Mouse (Mus musculus) embryonic facial prominence, embryonic 10.5 days (tissue): ENCODE measurements at regions not wholly inside any gene's neighbourhood (a gene's known extent, or its start where the extent isn't known, plus 50 kb on each side); places are given as distances from the start of the nearest gene placed in this dataset.
"Not testable (repeated sequence)": the region's sequence is repeated elsewhere in the genome, so short reads cannot be mapped to it uniquely, and the experiment has no call there.

ENCODE experiments used
- DNase-seq: peaks from one replicate; pipeline ENCODE4 v3.0.0-alpha.2; 2017; ENCODE audit warnings: low spot score
- H3K27ac ChIP-seq: fragments of 300-500 bp; sonication (generic); replicated peaks from 2 replicates; pipeline ENCODE4 v1.5.1; 2016; ENCODE audit warnings: mild to moderate bottlenecking
- H3K27me3 ChIP-seq: fragments of 300-500 bp; sonication (generic); replicated peaks from 2 replicates; pipeline ENCODE4 v1.6.1; 2016; ENCODE audit warnings: low read depth, mild to moderate bottlenecking; ENCODE audit not compliant: poor library complexity, severe bottlenecking
- H3K36me3 ChIP-seq: fragments of 300-500 bp; sonication (generic); replicated peaks from 2 replicates; pipeline ENCODE4 v1.6.1; 2016; ENCODE audit warnings: mild to moderate bottlenecking, moderate library complexity
- H3K4me1 ChIP-seq: fragments of 300-500 bp; sonication (generic); 2 replicates; pipeline ENCODE4 v1.6.1; 2016
- H3K4me3 ChIP-seq: fragments of 300-500 bp; sonication (generic); 2 replicates; pipeline ENCODE4 v1.5.1; 2016; ENCODE audit warnings: mild to moderate bottlenecking, moderate library complexity
- H3K9me3 ChIP-seq: fragments of 300-500 bp; sonication (generic); 2 replicates; pipeline ENCODE4 v1.6.1; 2016; ENCODE audit warnings: mild to moderate bottlenecking
- WGBS: fragments of 180-500 bp; shearing (Covaris S2); methylation state at CpG from one replicate; pipeline ENCODE4 v1.1.7; 2016; 5-methylcytosine and 5-hydroxymethylcytosine counted together

DNA sequence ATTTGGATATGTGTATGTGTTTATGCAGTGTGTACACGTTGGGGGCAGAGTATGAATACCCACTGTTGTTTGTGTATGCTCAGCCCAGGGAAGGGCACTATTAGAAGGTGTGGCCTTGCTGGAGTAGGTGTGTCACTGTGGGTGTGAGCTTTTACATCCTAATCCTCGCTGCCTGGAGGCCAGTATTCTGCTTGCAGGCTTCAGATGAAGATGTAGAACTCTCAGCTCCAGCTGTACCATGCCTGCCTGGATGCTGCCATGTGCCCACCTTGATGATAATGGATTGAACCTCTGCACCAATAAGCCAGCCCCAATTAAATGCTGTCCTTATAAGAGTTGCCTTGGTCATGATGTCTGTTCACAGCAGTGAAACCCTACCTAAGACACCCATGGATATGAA, 155.4 kb downstream of the Enc1 start:
- WGBS: 76% methylated on average over 2 of the region's 2 CpGs
- H3K9me3 ChIP-seq, H3K36me3 ChIP-seq: not testable (repeated sequence)

DNA sequence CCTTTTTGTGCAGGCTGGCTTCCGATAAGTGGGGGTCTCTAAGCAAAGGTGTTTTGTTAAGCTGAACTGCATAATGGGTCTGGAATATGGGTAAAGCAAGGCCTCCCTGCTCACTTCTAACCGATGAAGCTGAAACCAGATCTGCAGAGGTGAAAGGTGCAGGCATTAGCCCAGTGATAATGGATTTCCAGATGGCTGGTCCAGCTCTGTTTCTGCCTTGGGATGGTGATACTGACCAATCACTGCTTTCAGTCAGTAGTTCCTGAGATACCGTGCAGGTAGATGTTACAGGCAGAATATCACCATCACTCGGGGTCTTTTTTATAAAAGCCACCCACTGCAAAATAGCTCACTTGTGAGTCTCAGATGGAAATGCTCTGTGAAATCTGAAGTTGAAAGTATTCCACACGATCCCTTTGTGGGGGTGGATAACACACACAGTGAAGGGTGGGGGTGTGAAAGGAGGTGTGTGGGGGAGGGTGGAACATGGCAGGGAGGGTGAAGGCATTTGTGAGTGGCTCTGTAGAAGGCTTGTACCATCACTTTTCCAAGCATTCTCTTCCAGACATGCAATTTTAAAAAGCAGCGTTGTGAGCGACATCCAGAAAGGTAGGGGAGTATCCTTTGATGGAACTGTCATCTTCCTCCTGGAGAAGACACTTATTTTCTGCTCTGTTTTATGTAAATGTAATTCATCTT, 154.0 kb downstream of the Enc1 start:
- Histone ChIP-seq H3K36me3 (no peaks in the 10 kb centered on the region), H3K4me1 (peaks cover 17% of the 10 kb centered on the region), H3K27ac (no peak overlapping the region), H3K9me3 (no peaks in the 10 kb centered on the region), H3K27me3 (no peaks in the 10 kb centered on the region), H3K4me3 (no peak overlapping the region)
- WGBS: 77% methylated on average over 7 of the region's 7 CpGs
- DNase-seq: no peak

More for the DNA sequence above, 155.4 kb downstream of the Enc1 start:
- not testable (repeated sequence) for H3K27me3 ChIP-seq, DNase-seq, H3K27ac ChIP-seq, H3K4me3 ChIP-seq
- peaks cover 11% of the 10 kb centered on the region for H3K4me1 ChIP-seq

DNA sequence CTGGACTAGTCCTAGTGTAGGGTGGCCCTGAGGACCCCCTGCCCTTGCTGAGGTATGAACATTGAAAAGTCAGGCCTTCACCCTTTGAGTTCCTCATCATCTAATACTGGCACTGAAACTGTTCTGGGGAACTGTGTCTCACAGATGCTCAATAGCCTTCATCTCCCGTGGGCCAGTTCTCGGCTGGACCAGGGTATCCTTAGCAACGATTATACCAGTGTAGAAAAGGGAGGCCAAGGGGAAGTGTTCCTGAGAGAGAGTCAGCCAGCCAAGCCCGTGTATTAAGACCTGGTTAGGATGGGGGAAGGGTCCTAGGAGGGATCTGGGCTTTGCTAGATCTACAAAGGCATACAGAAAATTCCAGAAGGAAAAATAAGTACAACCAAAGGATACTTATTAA, 153.2 kb downstream of the Enc1 start:
- H3K27me3 ChIP-seq: no peaks in the 10 kb centered on the region

DNA sequence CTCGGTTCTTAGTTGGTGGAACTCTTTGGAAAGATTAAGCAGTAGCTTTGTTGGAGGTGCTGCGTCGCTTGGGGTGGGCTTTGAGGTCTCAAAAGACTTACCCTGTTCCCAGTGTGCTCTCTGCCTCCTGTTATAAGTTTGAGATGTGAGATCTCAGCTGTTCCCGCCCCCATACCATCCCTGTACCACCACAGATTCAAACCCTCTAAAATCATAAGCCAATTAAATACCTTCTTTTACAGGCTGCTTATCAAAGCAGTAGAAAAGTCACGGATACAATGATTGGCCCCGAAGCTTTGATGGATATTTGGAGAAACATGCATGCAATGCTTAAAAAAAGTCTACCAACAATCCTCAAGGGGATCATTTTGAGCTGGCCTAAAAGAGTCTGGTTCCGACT, 152.6 kb downstream of the Enc1 start:
- 90% methylated on average over 7 of the region's 7 CpGs for WGBS
- Histone ChIP-seq H3K27me3 (no peaks in the 10 kb centered on the region), H3K4me1 (peaks cover 25% of the 10 kb centered on the region), H3K9me3 (no peaks in the 10 kb centered on the region), H3K36me3 (no peaks in the 10 kb centered on the region), H3K27ac (no peak overlapping the region), H3K4me3 (no peak overlapping the region)
- no peak for DNase-seq

More for the DNA sequence above, 153.2 kb downstream of the Enc1 start:
- peaks cover 19% of the 10 kb centered on the region for H3K4me1 ChIP-seq
- no peak overlapping the region for H3K27ac ChIP-seq
- 80% methylated on average over 4 of the region's 4 CpGs for WGBS
- no peak for DNase-seq
- no peak overlapping the region for H3K4me3 ChIP-seq
- no peaks in the 10 kb centered on the region for H3K36me3 ChIP-seq
- no peaks in the 10 kb centered on the region for H3K9me3 ChIP-seq

DNA sequence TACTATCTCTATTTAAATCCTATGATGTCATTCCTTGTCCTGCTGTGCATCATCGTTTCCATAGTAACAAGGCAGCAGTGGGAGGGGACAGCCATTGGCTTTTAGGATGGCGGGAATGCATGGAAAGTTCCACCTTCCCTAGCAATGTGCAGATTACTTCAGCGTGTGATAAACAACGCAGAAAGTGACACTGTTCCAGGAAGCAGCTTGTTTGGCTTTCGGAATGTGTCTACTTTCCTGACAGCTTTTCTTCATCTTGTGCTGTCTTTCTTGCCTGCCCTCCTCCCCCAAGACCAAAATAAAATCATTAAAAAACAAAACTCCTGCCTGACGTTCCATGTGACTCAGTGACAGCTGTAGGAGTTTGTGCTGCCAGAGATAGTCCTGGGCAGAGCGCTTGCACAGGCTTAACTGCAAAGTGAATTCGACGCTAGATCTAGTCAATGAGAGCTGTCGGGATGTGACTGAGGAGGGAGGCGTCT, 149.6 kb downstream of the Enc1 start:
- Histone ChIP-seq H3K27ac (no peak overlapping the region), H3K27me3 (no peaks in the 10 kb centered on the region), H3K36me3 (no peaks in the 10 kb centered on the region), H3K4me1 (peaks cover 28% of the 10 kb centered on the region), H3K9me3 (no peaks in the 10 kb centered on the region), H3K4me3 (no peak overlapping the region)
- 37% methylated on average over 11 of the region's 11 CpGs for WGBS
- peak; percentile 41 for DNase-seq

DNA sequence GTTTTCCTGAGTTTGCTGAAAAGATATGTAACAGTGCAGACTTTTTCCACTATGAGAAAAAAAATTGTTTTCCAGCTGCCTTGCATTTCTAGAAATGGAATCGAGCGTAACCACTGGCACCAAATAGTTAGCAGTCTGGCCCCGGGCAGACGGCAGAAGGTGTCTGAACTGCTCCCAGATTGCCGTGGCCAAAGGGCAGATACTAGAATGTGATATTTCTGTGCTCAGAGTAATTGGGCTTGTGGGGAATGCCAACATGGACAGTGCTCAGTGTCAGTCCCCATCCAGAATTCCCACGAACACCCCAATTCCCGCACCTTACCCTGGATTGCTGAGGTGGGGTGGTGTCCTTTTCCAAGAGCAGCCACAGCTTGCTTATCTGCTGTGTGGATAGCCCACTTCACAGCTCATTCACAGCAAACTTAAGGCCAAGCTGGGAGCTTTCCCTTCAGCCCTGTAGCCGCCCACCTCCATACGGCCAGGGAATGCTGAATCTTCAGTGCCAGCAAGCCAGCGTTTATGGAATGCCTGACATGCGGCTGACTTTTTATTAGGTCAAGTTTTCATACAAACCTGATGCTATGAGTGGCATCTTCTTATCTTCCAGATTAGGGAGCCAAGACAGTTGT, 148.1 kb downstream of the Enc1 start:
- no peak overlapping the region for H3K27ac ChIP-seq
- WGBS: 71% methylated on average over 11 of the region's 11 CpGs

DNA sequence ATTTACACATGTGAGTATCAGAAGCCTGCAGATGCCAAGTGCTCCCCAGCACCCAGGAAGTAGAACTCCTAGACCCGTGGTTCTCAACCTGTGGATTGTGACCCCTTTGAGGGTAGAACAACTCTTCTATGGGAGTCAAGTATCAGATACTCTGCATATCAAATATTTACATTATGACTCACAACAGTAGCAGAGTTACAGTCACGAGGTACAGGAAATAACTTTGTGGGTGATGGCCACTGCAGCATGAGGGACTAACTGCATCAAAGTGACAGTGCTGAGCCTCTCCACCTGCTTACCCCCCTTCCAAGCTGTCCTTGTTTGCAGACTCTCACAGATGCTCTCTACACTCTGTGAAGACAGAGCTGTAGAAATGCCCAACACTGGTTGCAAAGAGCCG, 145.6 kb downstream of the Enc1 start:
- whole genome bisulfite sequencing: 75% methylated on average over 3 of the region's 3 CpGs
- H3K27ac ChIP-seq: no peak overlapping the region
- DNase-seq: no peak

More for the DNA sequence above, 148.1 kb downstream of the Enc1 start:
- H3K27me3 ChIP-seq: 0 out of 2 replicates have a peak, but pooled peaks cover 7% of the 10 kb centered on the region
- no peak for DNase-seq
- H3K36me3 ChIP-seq: no peaks in the 10 kb centered on the region
- no peaks in the 10 kb centered on the region for H3K9me3 ChIP-seq
- peaks cover 30% of the 10 kb centered on the region for H3K4me1 ChIP-seq
- H3K4me3 ChIP-seq: no peak overlapping the region

DNA sequence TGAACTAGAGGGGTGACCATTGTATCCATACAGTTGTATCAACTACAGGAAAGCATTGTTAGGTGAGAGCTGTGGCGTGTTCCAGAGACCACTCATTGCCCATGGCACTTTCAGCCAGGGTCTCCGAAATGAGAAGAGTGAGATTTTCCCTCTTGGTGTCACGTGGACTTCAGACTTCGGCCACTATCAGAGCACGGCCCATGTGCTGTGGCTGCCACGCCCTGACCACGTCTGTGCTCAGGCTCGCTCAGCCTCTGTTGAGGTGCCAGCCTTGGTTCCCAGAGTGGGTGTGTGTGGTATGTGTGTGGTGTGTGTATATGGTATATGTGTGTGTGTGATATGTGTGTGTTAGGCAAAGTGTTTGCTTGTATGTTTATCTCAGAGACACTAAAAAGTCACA, 144.6 kb downstream of the Enc1 start:
- 93% methylated on average over 8 of the region's 8 CpGs for WGBS
- H3K36me3 ChIP-seq: no peaks in the 10 kb centered on the region
- 0 out of 2 replicates have a peak, but pooled peaks cover 7% of the 10 kb centered on the region for H3K27me3 ChIP-seq

More for the DNA sequence above, 145.6 kb downstream of the Enc1 start:
- H3K4me1 ChIP-seq: peaks cover 40% of the 10 kb centered on the region
- no peak overlapping the region for H3K4me3 ChIP-seq
- H3K36me3 ChIP-seq: no peaks in the 10 kb centered on the region
- H3K9me3 ChIP-seq: no peaks in the 10 kb centered on the region
- 0 out of 2 replicates have a peak, but pooled peaks cover 7% of the 10 kb centered on the region for H3K27me3 ChIP-seq

DNA sequence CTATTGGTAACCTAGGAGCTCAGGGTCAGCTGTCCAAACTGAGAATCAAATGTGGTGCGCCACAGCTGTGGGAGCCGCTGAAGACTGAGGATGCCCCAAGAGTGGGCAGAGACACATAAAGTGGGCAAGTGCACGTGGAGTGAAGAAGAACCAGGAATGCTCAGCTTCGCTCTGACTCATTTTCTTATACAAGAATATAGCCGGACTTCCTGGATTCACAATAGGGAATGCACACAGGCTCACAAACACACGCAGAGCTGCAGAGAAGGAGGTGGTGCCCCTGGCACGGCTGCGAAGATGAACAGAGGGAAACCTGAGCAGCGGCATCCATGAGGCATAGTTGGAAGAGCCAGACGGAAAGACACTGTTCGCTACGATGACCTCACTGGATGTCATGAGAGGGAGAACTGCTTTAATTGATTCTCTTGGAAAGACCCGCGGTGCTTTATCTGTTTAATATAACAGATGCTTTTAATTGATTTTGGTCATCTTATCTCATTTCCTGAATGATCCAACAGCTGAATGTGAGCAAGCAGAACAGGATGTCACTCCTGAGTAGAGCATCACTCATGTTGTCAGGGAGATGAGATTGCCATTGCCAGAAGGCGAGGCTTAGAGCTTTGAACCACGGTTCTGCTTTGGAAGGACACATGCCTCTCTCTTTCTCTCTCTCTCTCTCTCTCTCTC, 143.3 kb downstream of the Enc1 start:
- WGBS: 84% methylated on average over 16 of the region's 16 CpGs
- no peak for DNase-seq
- Histone ChIP-seq H3K4me1 (peaks cover 34% of the 10 kb centered on the region; the same call in 1 of the 2 replicates), H3K27ac (no peak overlapping the region), H3K4me3 (no peak overlapping the region), H3K9me3 (no peaks in the 10 kb centered on the region), H3K36me3 (no peaks in the 10 kb centered on the region), H3K27me3 (0 out of 2 replicates have a peak, but pooled peaks cover 7% of the 10 kb centered on the region)

More for the DNA sequence above, 144.6 kb downstream of the Enc1 start:
- H3K4me3 ChIP-seq: no peak overlapping the region
- no peak for DNase-seq
- H3K27ac ChIP-seq: no peak overlapping the region
- no peaks in the 10 kb centered on the region for H3K9me3 ChIP-seq
- peaks cover 37% of the 10 kb centered on the region for H3K4me1 ChIP-seq

DNA sequence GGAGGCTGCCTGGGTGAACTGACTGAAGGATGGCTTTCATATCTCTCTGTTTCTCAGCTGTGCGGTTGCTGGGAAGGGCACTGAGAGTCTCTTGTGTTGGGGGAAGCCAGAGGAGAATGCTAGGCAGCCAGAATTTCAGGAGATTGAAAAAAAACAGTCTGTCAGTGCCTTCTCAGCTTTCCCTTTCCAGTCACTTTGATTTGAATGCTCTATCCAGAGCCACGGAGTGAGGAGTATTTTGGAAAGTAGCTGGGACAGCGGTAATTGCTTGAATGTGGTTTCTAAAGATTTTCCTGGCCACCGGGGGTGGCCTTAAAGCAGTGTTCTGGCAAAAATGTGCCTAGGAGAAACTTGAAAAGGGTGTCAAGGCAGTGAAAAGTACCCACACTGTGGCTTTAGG, 142.4 kb downstream of the Enc1 start:
- DNase-seq: no peak
- no peak overlapping the region for H3K27ac ChIP-seq
- 0 out of 2 replicates have a peak, but pooled peaks cover 7% of the 10 kb centered on the region for H3K27me3 ChIP-seq
- WGBS: 66% methylated on average over 4 of the region's 4 CpGs
- no peak overlapping the region for H3K4me3 ChIP-seq
- 0 out of 2 replicates have a peak, but pooled peaks cover 26% of the 10 kb centered on the region for H3K4me1 ChIP-seq
- H3K9me3 ChIP-seq: no peaks in the 10 kb centered on the region
- no peaks in the 10 kb centered on the region for H3K36me3 ChIP-seq

DNA sequence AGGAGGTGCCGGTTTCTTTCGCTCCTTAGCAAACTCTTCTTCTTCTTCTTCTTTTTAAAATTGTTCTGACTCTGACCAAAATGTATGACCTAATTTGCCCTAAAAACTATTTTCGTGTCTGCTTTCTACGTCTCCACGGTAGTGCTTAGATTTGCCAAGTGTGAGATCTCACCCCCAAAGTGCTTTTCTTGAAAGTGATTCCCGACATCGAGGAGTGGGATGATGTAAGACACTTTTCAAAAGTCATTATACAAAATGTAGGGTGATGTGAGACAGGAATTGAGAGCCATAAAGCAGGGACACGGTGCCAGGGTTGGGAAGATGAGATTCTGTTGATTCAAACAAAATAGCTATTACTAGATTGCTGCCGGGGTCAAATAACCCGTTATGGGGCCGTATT, 139.5 kb downstream of the Enc1 start:
- Histone ChIP-seq H3K27me3 (0 out of 2 replicates have a peak, but pooled peaks cover 7% of the 10 kb centered on the region), H3K27ac (no peak overlapping the region), H3K4me1 (peaks cover 36% of the 10 kb centered on the region), H3K9me3 (no peaks in the 10 kb centered on the region), H3K4me3 (no peak overlapping the region), H3K36me3 (no peaks in the 10 kb centered on the region)
- DNase-seq: no peak
- WGBS: 82% methylated on average over 11 of the region's 11 CpGs

DNA sequence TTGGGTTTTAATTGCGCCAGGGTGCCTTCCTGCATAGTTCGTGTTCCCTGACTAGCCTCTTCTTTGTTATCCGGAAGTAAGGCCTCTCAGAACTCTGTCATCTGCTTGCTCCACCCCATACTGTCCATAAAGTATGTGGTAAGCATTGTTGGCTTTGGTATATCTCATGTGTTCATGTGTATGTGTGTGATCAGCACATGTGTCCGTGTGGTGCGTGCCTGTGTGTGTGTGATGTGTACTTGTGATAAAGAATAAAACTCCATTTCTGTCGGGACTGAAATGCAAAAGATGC, 135.3 kb downstream of the Enc1 start:
- Histone ChIP-seq H3K27ac (peak overlapping the region; percentile 75), H3K4me1 (peaks cover 18% of the 10 kb centered on the region), H3K36me3 (no peaks in the 10 kb centered on the region), H3K4me3 (no peak overlapping the region), H3K27me3 (no peaks in the 10 kb centered on the region), H3K9me3 (no peaks in the 10 kb centered on the region)
- WGBS: 79% methylated on average over 6 of the region's 6 CpGs
- no peak for DNase-seq
